Mouse (Mus musculus): ENCODE data around the gene Slc38a3. TPM values are rescaled to one million over a fixed set of nuclear protein-coding genes. Genes with fewer than 3 reads are reported as not detected.

The Slc38a3 gene
- total and polyA plus RNA-seq, 3 experiments, result not detected

DNA sequence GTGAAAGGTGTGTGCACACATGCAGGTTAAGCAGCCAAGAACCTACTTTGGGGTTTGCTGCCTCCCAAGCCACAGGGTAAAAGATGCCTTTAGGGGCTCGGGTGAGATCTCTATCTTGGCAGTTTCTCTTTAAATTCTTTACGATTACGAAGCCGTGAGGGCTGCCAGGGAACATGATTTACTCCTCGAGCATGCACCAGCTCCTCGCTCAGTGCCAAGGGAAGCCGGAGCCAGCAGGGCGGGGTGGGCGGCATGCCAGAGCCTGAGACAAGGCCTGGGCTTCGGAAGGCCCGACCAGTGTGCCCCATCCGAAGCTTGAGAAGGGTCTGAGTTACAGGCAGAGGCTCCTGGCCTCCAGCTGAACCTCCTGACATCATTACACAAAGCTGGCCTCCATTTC, 32.3 kb upstream of the Slc38a3 start:
- peaks cover 8 to 9% of the 10 kb centered on the region in 2 experiments; a peak in 3 of 4 replicates for H3K27me3 ChIP-seq (ENCODE audit: control insufficient read depth in 1 of 2, insufficient read depth in 2 of 2, low read length in 2 of 2)
- no peaks in the 10 kb centered on the region for H3K4me1 ChIP-seq (ENCODE audit: control insufficient read depth in 1 of 2, insufficient read depth in 2 of 2, low read length in 2 of 2)
- H3K36me3 ChIP-seq (ENCODE audit: control insufficient read depth in 1 of 2, insufficient read depth in 2 of 2, low read length in 2 of 2), result no peaks in the 10 kb centered on the region
- no peak overlapping the region for H3K4me3 ChIP-seq (ENCODE audit: control insufficient read depth in 1 of 2, insufficient read depth in 1 of 2, low read depth in 2 of 2, low read length in 2 of 2)
- H3K27ac ChIP-seq (ENCODE audit: control insufficient read depth, low read depth, low read length), result no peak overlapping the region
- TF ChIP-seq SIN3A (IDR thresholded peaks at IDR 0.05; ENCODE audit: low read length) (no peak), POLR2AphosphoS2 (IDR thresholded peaks at IDR 0.05; ENCODE audit: low read length) (no peak), USF1 (IDR thresholded peaks at IDR 0.05; ENCODE audit: low read depth, low read length) (no peak)
- no peaks in the 10 kb centered on the region for H3K79me2 ChIP-seq (ENCODE audit: control insufficient read depth, insufficient read depth, low read length, poor library complexity)
- H3K9ac ChIP-seq (ENCODE audit: control insufficient read depth, low read depth, low read length, poor library complexity, severe bottlenecking), result no peak overlapping the region
- H3K9me3 ChIP-seq (replicated peaks; ENCODE audit: insufficient read depth, low read length), result no peaks in the 10 kb centered on the region
- no peak for DNase-seq (ENCODE audit: low read depth, low spot score)

DNA sequence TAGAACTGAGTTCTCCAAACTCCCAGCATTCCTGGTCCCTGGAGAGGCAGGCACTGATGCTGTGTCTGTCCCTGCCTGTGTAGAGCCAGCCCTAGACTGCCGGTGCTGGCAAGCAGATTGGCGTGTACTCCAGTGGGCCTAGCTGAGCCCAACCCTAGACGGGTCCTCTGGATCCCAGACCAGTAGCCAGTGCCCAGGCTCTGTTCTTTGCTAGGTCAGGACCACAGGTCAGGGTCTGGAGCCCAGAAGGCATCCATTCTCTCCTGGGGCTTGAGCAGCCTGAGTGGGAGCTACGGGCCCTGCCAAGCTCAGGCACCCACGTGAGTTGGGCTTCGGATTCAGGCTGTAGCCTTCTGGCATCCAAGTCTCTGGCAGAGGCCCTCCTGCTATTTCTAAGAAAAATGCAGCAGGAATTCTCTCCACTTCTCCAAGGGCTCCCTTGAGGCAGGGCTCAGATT, 30.8 kb upstream of the Slc38a3 start:
- Histone ChIP-seq H3K9ac (ENCODE audit: control insufficient read depth, low read depth, low read length, poor library complexity, severe bottlenecking) (no peak overlapping the region), H3K4me3 (ENCODE audit: control insufficient read depth in 1 of 2, insufficient read depth in 1 of 2, low read depth in 2 of 2, low read length in 2 of 2) (no peak overlapping the region), H3K9me3 (replicated peaks; ENCODE audit: insufficient read depth, low read length) (no peaks in the 10 kb centered on the region), H3K27ac (ENCODE audit: control insufficient read depth, low read depth, low read length) (no peak overlapping the region), H3K27me3 (ENCODE audit: control insufficient read depth in 1 of 2, insufficient read depth in 2 of 2, low read length in 2 of 2) (peaks cover 9 to 10% of the 10 kb centered on the region in 2 experiments; a peak in 3 of 4 replicates), H3K4me1 (ENCODE audit: control insufficient read depth in 1 of 2, insufficient read depth in 2 of 2, low read length in 2 of 2) (no peaks in the 10 kb centered on the region), H3K36me3 (ENCODE audit: control insufficient read depth in 1 of 2, insufficient read depth in 2 of 2, low read length in 2 of 2) (no peaks in the 10 kb centered on the region), H3K79me2 (ENCODE audit: control insufficient read depth, insufficient read depth, low read length, poor library complexity) (no peaks in the 10 kb centered on the region)
- DNase-seq (ENCODE audit: low read depth, low spot score), result no peak
- no peak for TF ChIP-seq USF1 (IDR thresholded peaks at IDR 0.05; ENCODE audit: low read depth, low read length)
- TF ChIP-seq POLR2AphosphoS5 (IDR thresholded peaks at IDR 0.05; ENCODE audit: borderline replicate concordance, low read depth, low read length), result no peak
- TF ChIP-seq RCOR1 (IDR thresholded peaks at IDR 0.05; ENCODE audit: low read depth, low read length), result no peak
- TF ChIP-seq USF2 (IDR thresholded peaks at IDR 0.05; ENCODE audit: borderline replicate concordance in 1 of 2, insufficient read depth in 1 of 2, low read depth in 1 of 2, low read length in 2 of 2), result no peak

DNA sequence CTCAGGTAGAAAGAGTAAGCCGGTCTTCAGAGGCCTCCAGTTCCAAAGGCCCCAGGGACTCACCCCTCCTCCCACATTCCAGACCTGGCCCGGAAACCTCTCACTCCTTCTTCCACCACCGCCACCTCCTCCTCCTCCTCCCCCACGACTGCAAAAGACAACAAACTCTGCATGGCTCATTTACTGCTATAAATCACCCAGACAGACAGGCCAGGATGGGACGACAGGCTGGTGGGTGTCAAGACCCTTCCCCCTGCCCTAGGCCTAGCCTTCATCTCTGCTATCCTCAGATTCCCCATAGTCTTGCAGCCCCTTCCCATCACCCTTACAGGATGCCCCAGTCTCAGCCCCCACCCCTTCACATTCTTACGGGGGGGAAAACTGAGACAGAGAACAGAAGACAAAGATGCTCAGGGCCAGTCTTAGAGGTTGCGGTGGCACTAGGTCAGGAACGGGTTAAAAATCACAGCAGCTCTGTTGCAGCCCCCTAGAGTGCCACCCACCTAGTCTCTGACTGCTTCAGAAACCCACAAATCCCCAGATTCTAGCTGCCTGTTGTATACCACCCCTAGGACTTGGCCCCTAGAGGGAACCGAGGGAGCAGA, 30.1 kb upstream of the Slc38a3 start:
- TF ChIP-seq POLR2AphosphoS2 (IDR thresholded peaks at IDR 0.05; ENCODE audit: low read length), result no peak
- no peak for TF ChIP-seq JUND (IDR thresholded peaks at IDR 0.05; ENCODE audit: low read depth, low read length)
- no peak for TF ChIP-seq UBTF (IDR thresholded peaks at IDR 0.05; ENCODE audit: borderline replicate concordance, insufficient read depth, low read depth, low read length)
- TF ChIP-seq ELF1 (IDR thresholded peaks at IDR 0.05; ENCODE audit: low read depth, low read length), result no peak
- TF ChIP-seq MAX (IDR thresholded peaks at IDR 0.05; ENCODE audit: low read length), result no peak
- no peak for TF ChIP-seq KAT2A (conservative IDR thresholded peaks at IDR 0.05; ENCODE audit: low read depth, low read length)
- TF ChIP-seq HCFC1 (IDR thresholded peaks at IDR 0.05; ENCODE audit: low read depth, low read length), result no peak
- no peak for TF ChIP-seq MAZ (IDR thresholded peaks at IDR 0.05; ENCODE audit: low read depth, low read length)
- no peak for TF ChIP-seq TCF12 (IDR thresholded peaks at IDR 0.05; ENCODE audit: low read depth, low read length)
- no peak for TF ChIP-seq NELFE (IDR thresholded peaks at IDR 0.05; ENCODE audit: low read depth, low read length)
- no peak for TF ChIP-seq MXI1 (IDR thresholded peaks at IDR 0.05; ENCODE audit: low read depth, low read length)
- TF ChIP-seq POLR2AphosphoS5 (IDR thresholded peaks at IDR 0.05; ENCODE audit: borderline replicate concordance, low read depth, low read length), result no peak
- TF ChIP-seq NRF1 (IDR thresholded peaks at IDR 0.05; ENCODE audit: insufficient read depth, low read depth, low read length, poor library complexity, severe bottlenecking), result no peak
- no peak for TF ChIP-seq TBP (IDR thresholded peaks at IDR 0.05; ENCODE audit: low read depth, low read length)
- TF ChIP-seq EP300 (IDR thresholded peaks at IDR 0.05; ENCODE audit: low read depth in 1 of 2, low read length in 2 of 2), result no peak
- TF ChIP-seq MEF2A (IDR thresholded peaks at IDR 0.05; ENCODE audit: extremely low read depth, insufficient replicate concordance, low read depth, low read length, poor library complexity, severe bottlenecking), result no peak
- TF ChIP-seq MAFK (IDR thresholded peaks at IDR 0.05; ENCODE audit: borderline replicate concordance, low read depth, low read length), result no peak
- H3K27me3 ChIP-seq (ENCODE audit: control insufficient read depth in 1 of 2, insufficient read depth in 2 of 2, low read length in 2 of 2), result peaks cover 9 to 10% of the 10 kb centered on the region in 2 experiments; a peak in 3 of 4 replicates

More for the DNA sequence above, 30.1 kb upstream of the Slc38a3 start:
- Histone ChIP-seq H3K9me3 (replicated peaks; ENCODE audit: insufficient read depth, low read length) (no peaks in the 10 kb centered on the region), H3K4me3 (ENCODE audit: control insufficient read depth in 1 of 2, insufficient read depth in 1 of 2, low read depth in 2 of 2, low read length in 2 of 2) (no peak overlapping the region), H3K36me3 (ENCODE audit: control insufficient read depth in 1 of 2, insufficient read depth in 2 of 2, low read length in 2 of 2) (no peaks in the 10 kb centered on the region), H3K4me1 (ENCODE audit: control insufficient read depth in 1 of 2, insufficient read depth in 2 of 2, low read length in 2 of 2) (no peaks in the 10 kb centered on the region), H3K27ac (ENCODE audit: control insufficient read depth, low read depth, low read length) (no peak overlapping the region), H3K9ac (ENCODE audit: control insufficient read depth, low read depth, low read length, poor library complexity, severe bottlenecking) (no peak overlapping the region), H3K79me2 (ENCODE audit: control insufficient read depth, insufficient read depth, low read length, poor library complexity) (no peaks in the 10 kb centered on the region)
- no peak for DNase-seq (ENCODE audit: low read depth, low spot score)

Measured in MEL (cell line).